Mouse (Mus musculus) liver, embryonic 18 days (tissue): ENCODE measurements around the gene Slc6a8. TPM values are rescaled to one million over a fixed set of nuclear protein-coding genes. Genes with fewer than 3 reads are reported as not detected.

Source experiments
- polyA plus RNA-seq: library from polyadenylated mRNA; depleted of rRNA; stranded (reverse); fragments of >200 nt; gene quantifications from 2 replicates; pipeline ENCODE4 v1.2.3, GENCODE M21; 2012; rRNA removed

Gene Slc6a8
- polyA plus RNA-seq = 3.0 TPM in 2 replicates

GRCm38 (mm10) chrX:73672879-73673618 lies at the start of gene Slc6a8:
Gene Slc6a8 (plus strand): TSS chrX:73673150.

GRCm38 (mm10) chrX:73639255-73639675 lies 33.7 kb upstream of the Slc6a8 start, which contains the start of gene Dusp9:
Gene Dusp9 (plus strand): TSS chrX:73639419.

GRCm38 (mm10) chrX:73659575-73660283 lies 13.2 kb upstream of the Slc6a8 start, which contains the start of gene Pnck:
Gene Pnck (minus strand): TSS chrX:73660117.

GRCm38 (mm10) chrX:73716109-73716661 lies 43.2 kb downstream of the Slc6a8 start, which contains the start of the genes Bcap31 and Abcd1:
Gene Bcap31 (minus strand): TSS chrX:73716175.
Gene Abcd1 (plus strand): TSS chrX:73716597.

Other genes with a start within 250 kb of the Slc6a8 start
- gene Trex2, start 237.8 kb upstream of the Slc6a8 start, polyA plus RNA-seq = not detected in 2 replicates
- 19.4 and 21.1 TPM in 2 replicates for gene Haus7, start 214.1 kb upstream of the Slc6a8 start, polyA plus RNA-seq
- 31.1 and 33.2 TPM in 2 replicates for gene Bgn, start 189.5 kb upstream of the Slc6a8 start, polyA plus RNA-seq
- gene Atp2b3, start 170.1 kb upstream of the Slc6a8 start, polyA plus RNA-seq = not detected in 2 replicates
- gene Dusp9, start 33.7 kb upstream of the Slc6a8 start, polyA plus RNA-seq = 3.5 and 6.0 TPM in 2 replicates
- gene Pnck, start 13.0 kb upstream of the Slc6a8 start, polyA plus RNA-seq = 0.82 and 1.1 TPM in 2 replicates
- gene Bcap31, start 43.0 kb downstream of the Slc6a8 start, polyA plus RNA-seq = 46.7 and 49.0 TPM in 2 replicates
- 6.0 and 6.6 TPM in 2 replicates for gene Abcd1, start 43.4 kb downstream of the Slc6a8 start, polyA plus RNA-seq
- gene Plxnb3, start 83.9 kb downstream of the Slc6a8 start, polyA plus RNA-seq = 0.48 and 0.50 TPM in 2 replicates
- 0.46 and 0.81 TPM in 2 replicates for gene Srpk3, start 101.3 kb downstream of the Slc6a8 start, polyA plus RNA-seq
- gene Idh3g, start 113.7 kb downstream of the Slc6a8 start, polyA plus RNA-seq = 144 and 146 TPM in 2 replicates
- 240 and 242 TPM in 2 replicates for gene Ssr4, start 113.9 kb downstream of the Slc6a8 start, polyA plus RNA-seq
- gene Pdzd4, start 151.8 kb downstream of the Slc6a8 start, polyA plus RNA-seq = 0.26 and 0.31 TPM in 2 replicates
- 0.01 TPM in 1 of 2 replicates, not detected in the other for gene Avpr2, start 219.0 kb downstream of the Slc6a8 start, polyA plus RNA-seq
- gene L1cam, start 223.0 kb downstream of the Slc6a8 start, polyA plus RNA-seq = 0.20 and 0.44 TPM in 2 replicates
- gene Arhgap4, start 248.7 kb downstream of the Slc6a8 start, polyA plus RNA-seq = 12.6 and 16.0 TPM in 2 replicates
- 51.4 and 55.9 TPM in 2 replicates for gene Naa10, start 248.8 kb downstream of the Slc6a8 start, polyA plus RNA-seq